Mouse (Mus musculus) small intestine, adult 2 months (tissue): Measurements from ENCODE around the gene Fbxo46. TPM values are rescaled to one million over a fixed set of nuclear protein-coding genes. Genes with fewer than 3 reads are reported as not detected.
A peak's percentile ranks its signal among the peaks of the same experiment; 100 is the strongest.

Experiments
- H3K27ac ChIP-seq: fragments of 200-500 bp; 2 replicates; pipeline ENCODE4 v1.5.1; 2012; ENCODE audit warnings: low read depth, low read length, control low read depth, inconsistent platforms; ENCODE audit not compliant: insufficient read depth
- H3K27me3 ChIP-seq: fragments of 200-500 bp; 2 replicates; pipeline ENCODE4 v1.6.1; 2012; ENCODE audit warnings: mild to moderate bottlenecking, moderate library complexity, low read length, inconsistent platforms; ENCODE audit not compliant: control insufficient read depth, insufficient read depth
- H3K36me3 ChIP-seq: fragments of 200-500 bp; 2 replicates; pipeline ENCODE4 v1.6.1; 2012; ENCODE audit warnings: mild to moderate bottlenecking, low read length, control low read depth, inconsistent platforms; ENCODE audit not compliant: control insufficient read depth, insufficient read depth
- H3K4me1 ChIP-seq: fragments of 200-500 bp; 2 replicates; pipeline ENCODE4 v1.6.1; 2012; ENCODE audit warnings: low read length, inconsistent platforms, mixed read lengths; ENCODE audit not compliant: control insufficient read depth, insufficient read depth, insufficient read length
- H3K4me3 ChIP-seq: fragments of 200-500 bp; 2 replicates; pipeline ENCODE4 v1.5.1; 2012; ENCODE audit warnings: low read depth, mild to moderate bottlenecking, control low read depth, inconsistent platforms, low read length, moderate library complexity
- CTCF ChIP-seq: fragments of 200-500 bp; IDR thresholded peaks from 2 replicates; pipeline ENCODE4 v1.5.1; 2012; ENCODE audit warnings: low read depth, mild to moderate bottlenecking, control low read depth, inconsistent platforms, low read length, moderate library complexity, mixed read lengths; ENCODE audit not compliant: insufficient replicate concordance, insufficient read length; ENCODE audit errors: extremely low read depth
- POLR2A ChIP-seq: fragments of 200-500 bp; IDR thresholded peaks from 2 replicates; pipeline ENCODE4 v1.6.1; 2012; ENCODE audit warnings: low read depth, mild to moderate bottlenecking, control low read depth, inconsistent platforms, low read length, moderate library complexity
- WGBS: fragments of 180-500 bp; shearing (Covaris S2); methylation state at CpG from one replicate; pipeline ENCODE4 v1.1.7; 2018; 5-methylcytosine and 5-hydroxymethylcytosine counted together
- polyA plus RNA-seq: library from polyadenylated mRNA; depleted of rRNA; stranded (reverse); fragments of >200 nt; gene quantifications from 2 replicates; pipeline ENCODE4 v1.2.3, GENCODE M21; 2012

Fbxo46 gene
- polyA plus RNA-seq, 1 experiment = 14.9 TPM

DNA sequence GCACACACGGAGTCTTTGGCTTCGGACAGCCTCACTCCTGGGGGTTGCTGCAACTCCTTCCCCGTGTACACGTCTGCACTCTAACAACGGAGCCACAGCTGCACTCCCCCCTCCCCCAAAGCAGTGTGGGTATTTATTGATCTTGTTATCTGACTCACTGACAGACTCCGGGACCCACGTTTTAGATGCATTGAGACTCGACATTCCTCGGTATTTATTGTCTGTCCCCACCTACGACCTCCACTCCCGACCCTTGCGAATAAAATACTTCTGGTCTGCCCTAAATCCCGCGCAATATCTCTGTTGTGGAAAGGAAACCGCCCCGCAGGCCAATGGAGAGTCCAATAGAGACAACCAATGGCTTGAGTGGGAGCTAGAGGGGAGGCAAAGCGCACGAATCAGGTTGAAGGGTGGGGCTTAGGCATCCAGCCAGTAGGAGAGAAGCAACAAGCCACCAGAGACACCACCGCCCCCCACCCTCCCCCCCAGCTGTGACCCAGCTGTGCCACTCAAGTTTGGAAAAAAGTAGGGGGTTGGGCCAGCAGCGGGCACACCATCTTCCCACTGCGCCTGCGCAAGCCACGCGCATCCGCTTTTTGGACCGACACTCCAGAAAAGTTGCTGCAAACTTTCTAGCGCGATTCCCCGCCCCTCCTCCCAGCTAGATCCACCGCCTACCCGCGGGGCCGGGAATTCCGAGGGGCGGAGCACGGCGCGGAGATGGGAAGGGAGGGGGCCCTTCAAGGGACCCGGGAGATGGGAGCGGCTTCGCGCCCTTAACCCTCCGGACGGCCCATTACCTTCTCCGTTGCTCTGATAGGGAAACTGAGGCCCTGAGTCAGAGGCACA lies 25.9 kb upstream of the Fbxo46 start:
- TF ChIP-seq CTCF = no peak
- TF ChIP-seq POLR2A = peak; percentile 39
- Histone ChIP-seq H3K4me1 (peaks cover 13% of the 10 kb centered on the region), H3K27ac (peak overlapping the region; percentile 90), H3K36me3 (no peaks in the 10 kb centered on the region), H3K27me3 (peaks cover 13% of the 10 kb centered on the region), H3K4me3 (peak overlapping the region; percentile 92)
- WGBS = 1% methylated on average over 45 of the region's 45 CpGs

- TF ChIP-seq CTCF (no peak), POLR2A (no peak)
- 3% methylated on average over 35 of the region's 36 CpGs for WGBS
Measured at GRCm38 (mm10) chr7:19094471-19094825, 25.2 kb upstream of the Fbxo46 start, which contains the start of gene Six5. Six5 (plus strand) TSS chr7:19094594.

GRCm38 (mm10) chr7:19094826-19095750 lies 24.6 kb upstream of the Fbxo46 start:
- no peaks in the 10 kb centered on the region for H3K36me3 ChIP-seq
- peak overlapping the region; percentile 37 for H3K27ac ChIP-seq
- no peak for TF ChIP-seq CTCF
- TF ChIP-seq POLR2A = no peak
- H3K4me3 ChIP-seq = peak overlapping the region; percentile 92
- WGBS = under 1% methylated on average over 85 of the region's 87 CpGs
- peaks cover 13% of the 10 kb centered on the region for H3K27me3 ChIP-seq
- peaks cover 13% of the 10 kb centered on the region for H3K4me1 ChIP-seq

More at GRCm38 (mm10) chr7:19094471-19094825, 25.2 kb upstream of the Fbxo46 start, which contains the start of gene Six5:
- peak within 1 kb of the TSS; percentile 90 for H3K27ac ChIP-seq
- H3K27me3 ChIP-seq = peaks cover 13% of the 10 kb centered on the region
- H3K36me3 ChIP-seq = no peaks in the 10 kb centered on the region
- peak within 1 kb of the TSS; percentile 92 for H3K4me3 ChIP-seq
- H3K4me1 ChIP-seq = peaks cover 13% of the 10 kb centered on the region

DNA sequence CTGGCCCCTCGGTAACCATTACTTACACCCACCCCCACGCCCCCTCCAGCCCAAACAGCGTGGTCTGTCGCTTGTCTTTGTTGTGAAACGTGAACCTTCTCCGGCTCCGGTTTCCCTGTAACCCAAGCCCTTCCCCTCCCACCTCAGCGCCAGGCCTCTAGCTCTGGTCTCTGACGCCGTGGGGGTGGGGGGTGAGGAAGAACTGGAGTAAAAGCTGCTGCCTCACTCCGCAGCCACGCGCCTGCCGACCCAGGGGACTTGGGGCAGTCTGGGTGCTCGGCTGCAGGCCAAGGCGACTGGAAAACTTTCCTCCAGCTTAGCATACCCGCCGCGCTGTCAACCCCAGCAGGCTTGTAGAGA lies 23.9 kb upstream of the Fbxo46 start:
- 8% methylated on average over 19 of the region's 19 CpGs for WGBS
- TF ChIP-seq POLR2A (no peak), CTCF (no peak)
- H3K27ac ChIP-seq = no peak overlapping the region
- peaks cover 13% of the 10 kb centered on the region for H3K27me3 ChIP-seq
- peaks cover 13% of the 10 kb centered on the region for H3K4me1 ChIP-seq
- H3K4me3 ChIP-seq = peak overlapping the region; percentile 92
- H3K36me3 ChIP-seq = no peaks in the 10 kb centered on the region

DNA sequence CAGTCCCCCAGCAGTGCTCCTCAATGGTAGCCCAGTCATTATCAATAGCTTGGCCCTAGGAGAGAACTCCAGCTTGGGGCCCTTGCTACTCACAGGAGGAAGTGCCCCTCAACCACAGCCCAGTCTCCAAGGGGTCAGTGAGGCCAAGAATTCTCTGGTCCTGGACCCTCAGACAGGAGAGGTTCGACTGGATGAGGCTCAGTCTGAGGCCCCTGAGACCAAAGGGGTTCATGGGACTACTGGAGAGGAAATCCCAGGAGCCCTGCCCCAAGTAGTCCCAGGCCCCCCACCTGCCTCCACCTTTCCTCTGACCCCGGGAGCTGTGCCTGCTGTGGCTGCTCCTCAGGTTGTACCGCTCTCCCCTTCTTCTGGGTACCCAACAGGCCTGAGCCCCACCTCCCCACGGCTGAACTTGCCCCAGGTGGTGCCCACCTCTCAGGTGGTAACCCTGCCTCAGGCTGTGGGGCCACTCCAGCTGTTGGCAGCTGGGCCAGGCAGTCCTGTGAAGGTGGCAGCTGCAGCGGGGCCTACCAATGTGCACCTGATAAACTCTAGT lies 23.2 kb upstream of the Fbxo46 start:
- Histone ChIP-seq H3K4me3 (no peak overlapping the region), H3K27me3 (peaks cover 13% of the 10 kb centered on the region), H3K36me3 (no peaks in the 10 kb centered on the region), H3K27ac (no peak overlapping the region), H3K4me1 (peaks cover 13% of the 10 kb centered on the region)
- TF ChIP-seq CTCF (no peak), POLR2A (no peak)
- 69% methylated on average over 5 of the region's 5 CpGs for WGBS

DNA sequence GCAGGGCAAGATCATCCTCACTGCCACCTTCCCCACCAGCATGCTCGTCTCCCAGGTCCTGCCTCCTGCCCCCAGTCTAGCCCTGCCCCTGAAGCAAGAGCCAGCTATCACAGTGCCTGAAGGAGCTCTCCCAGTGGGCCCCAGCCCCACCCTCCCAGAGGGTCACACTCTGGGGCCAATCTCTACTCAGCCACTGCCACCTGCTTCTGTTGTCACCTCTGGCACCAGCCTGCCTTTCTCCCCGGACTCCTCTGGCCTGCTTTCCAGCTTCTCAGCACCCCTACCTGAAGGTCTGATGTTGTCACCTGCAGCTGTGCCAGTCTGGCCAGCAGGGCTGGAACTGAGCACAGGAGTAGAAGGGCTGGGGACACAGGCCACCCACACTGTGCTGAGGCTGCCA lies 22.4 kb upstream of the Fbxo46 start:
- Histone ChIP-seq H3K36me3 (no peaks in the 10 kb centered on the region), H3K27ac (no peak overlapping the region), H3K27me3 (peaks cover 13% of the 10 kb centered on the region), H3K4me3 (no peak overlapping the region), H3K4me1 (peaks cover 13% of the 10 kb centered on the region)
- 41% methylated on average over 2 of the region's 2 CpGs for WGBS
- TF ChIP-seq POLR2A (no peak), CTCF (no peak)
